Mouse (Mus musculus): ENCODE data around the gene Iscu. TPM values are rescaled to one million over a fixed set of nuclear protein-coding genes. Genes with fewer than 3 reads are reported as not detected.
"Not testable (repeated sequence)": the region's sequence is repeated elsewhere in the genome, so short reads cannot be mapped to it uniquely, and the experiment has no call there.

Gene Iscu
- polyA plus RNA-seq, 1 experiment = 16.5 TPM

- Histone ChIP-seq H3K4me1 (ENCODE audit: control insufficient read depth) (no peaks in the 10 kb centered on the region; the same call in 1 of the 2 replicates), H3K27me3 (ENCODE audit: control insufficient read depth) (peaks cover 28% of the 10 kb centered on the region), H3K36me3 (ENCODE audit: control insufficient read depth) (peaks cover 36% of the 10 kb centered on the region), H3K9me3 (ENCODE audit: control insufficient read depth, low read length) (peaks cover 6% of the 10 kb centered on the region), H3K4me3 (replicated peaks) (no peak overlapping the region)
- TF ChIP-seq TAL1 (IDR thresholded peaks at IDR 0.05; ENCODE audit: low read length) (no peak), GATA1 (IDR thresholded peaks at IDR 0.05; ENCODE audit: low read length) (no peak)
These were observed 7.7 kb downstream of the Iscu start for GRCm38 (mm10) chr5:113780082-113780752.

- H3K4me3 ChIP-seq (replicated peaks) = no peak overlapping the region
- H3K27me3 ChIP-seq (ENCODE audit: control insufficient read depth) = peaks cover 28% of the 10 kb centered on the region
- H3K4me1 ChIP-seq (ENCODE audit: control insufficient read depth) = no peaks in the 10 kb centered on the region; the same call in 1 of the 2 replicates
- H3K9me3 ChIP-seq (ENCODE audit: control insufficient read depth, low read length) = peaks cover 6% of the 10 kb centered on the region
- peaks cover 31% of the 10 kb centered on the region for H3K36me3 ChIP-seq (ENCODE audit: control insufficient read depth)
- TF ChIP-seq GATA1 (IDR thresholded peaks at IDR 0.05; ENCODE audit: low read length) = no peak
- TF ChIP-seq TAL1 (IDR thresholded peaks at IDR 0.05; ENCODE audit: low read length) = no peak
These were observed 8.2 kb downstream of the Iscu start for GRCm38 (mm10) chr5:113780763-113781162.

GRCm38 (mm10) chr5:113781254-113781653 is 8.7 kb downstream of the Iscu start:
- Histone ChIP-seq H3K4me1 (ENCODE audit: control insufficient read depth) (no peaks in the 10 kb centered on the region; the same call in 1 of the 2 replicates), H3K36me3 (ENCODE audit: control insufficient read depth) (peaks cover 26% of the 10 kb centered on the region), H3K4me3 (replicated peaks) (no peak overlapping the region), H3K27me3 (ENCODE audit: control insufficient read depth) (peaks cover 28% of the 10 kb centered on the region), H3K9me3 (ENCODE audit: control insufficient read depth, low read length) (peaks cover 6% of the 10 kb centered on the region)
- TF ChIP-seq TAL1 (IDR thresholded peaks at IDR 0.05; ENCODE audit: low read length) = no peak
- TF ChIP-seq GATA1 (IDR thresholded peaks at IDR 0.05; ENCODE audit: low read length) = no peak

GRCm38 (mm10) chr5:113781875-113782274 is 9.3 kb downstream of the Iscu start:
- H3K27me3 ChIP-seq (ENCODE audit: control insufficient read depth) = peaks cover 28% of the 10 kb centered on the region
- peaks cover 6% of the 10 kb centered on the region for H3K9me3 ChIP-seq (ENCODE audit: control insufficient read depth, low read length)
- peaks cover 19% of the 10 kb centered on the region for H3K36me3 ChIP-seq (ENCODE audit: control insufficient read depth)
- H3K4me1 ChIP-seq (ENCODE audit: control insufficient read depth) = no peaks in the 10 kb centered on the region; the same call in 1 of the 2 replicates
- no peak for TF ChIP-seq GATA1 (IDR thresholded peaks at IDR 0.05; ENCODE audit: low read length)
- TF ChIP-seq TAL1 (IDR thresholded peaks at IDR 0.05; ENCODE audit: low read length) = no peak; the same call in 2 of the 3 replicates
- no peak overlapping the region for H3K4me3 ChIP-seq (replicated peaks)

- H3K4me3 ChIP-seq (replicated peaks) = no peak overlapping the region
- H3K27me3 ChIP-seq (ENCODE audit: control insufficient read depth) = peaks cover 28% of the 10 kb centered on the region
- peaks cover 6% of the 10 kb centered on the region for H3K9me3 ChIP-seq (ENCODE audit: control insufficient read depth, low read length)
- no peak for TF ChIP-seq GATA1 (IDR thresholded peaks at IDR 0.05; ENCODE audit: low read length)
- TF ChIP-seq TAL1 (IDR thresholded peaks at IDR 0.05; ENCODE audit: low read length) = no peak
- no peaks in the 10 kb centered on the region; the same call in 1 of the 2 replicates for H3K4me1 ChIP-seq (ENCODE audit: control insufficient read depth)
- peaks cover 13% of the 10 kb centered on the region for H3K36me3 ChIP-seq (ENCODE audit: control insufficient read depth)
These were observed 10.1 kb downstream of the Iscu start for GRCm38 (mm10) chr5:113782624-113783023.

GRCm38 (mm10) chr5:113783581-113784001 is 11.0 kb downstream of the Iscu start:
- H3K4me1 ChIP-seq (ENCODE audit: control insufficient read depth) = no peaks in the 10 kb centered on the region; the same call in 1 of the 2 replicates
- TF ChIP-seq TAL1 (IDR thresholded peaks at IDR 0.05; ENCODE audit: low read length) (no peak), GATA1 (IDR thresholded peaks at IDR 0.05; ENCODE audit: low read length) (no peak)
- H3K9me3 ChIP-seq (ENCODE audit: control insufficient read depth, low read length) = peaks cover 6% of the 10 kb centered on the region
- H3K4me3 ChIP-seq (replicated peaks) = no peak overlapping the region
- H3K27me3 ChIP-seq (ENCODE audit: control insufficient read depth) = peaks cover 28% of the 10 kb centered on the region
- H3K36me3 ChIP-seq (ENCODE audit: control insufficient read depth) = peaks cover 4% of the 10 kb centered on the region

- H3K4me3 ChIP-seq (replicated peaks); H3K36me3 ChIP-seq (ENCODE audit: control insufficient read depth); H3K9me3 ChIP-seq (ENCODE audit: control insufficient read depth, low read length); H3K4me1 ChIP-seq (ENCODE audit: control insufficient read depth): not testable (repeated sequence)
- H3K27me3 ChIP-seq (ENCODE audit: control insufficient read depth) = peaks cover 28% of the 10 kb centered on the region
These were observed 11.6 kb downstream of the Iscu start for GRCm38 (mm10) chr5:113784104-113784503.

GRCm38 (mm10) chr5:113786985-113787384 is 14.4 kb downstream of the Iscu start:
- H3K4me1 ChIP-seq (ENCODE audit: control insufficient read depth) = peaks cover 4% of the 10 kb centered on the region
- H3K36me3 ChIP-seq (ENCODE audit: control insufficient read depth) = no peaks in the 10 kb centered on the region
- TF ChIP-seq GATA1 (IDR thresholded peaks at IDR 0.05; ENCODE audit: low read length) = no peak
- no peak for TF ChIP-seq TAL1 (IDR thresholded peaks at IDR 0.05; ENCODE audit: low read length)
- H3K9me3 ChIP-seq (ENCODE audit: control insufficient read depth, low read length) = peaks cover 6% of the 10 kb centered on the region
- H3K27me3 ChIP-seq (ENCODE audit: control insufficient read depth) = peaks cover 28% of the 10 kb centered on the region
- no peak overlapping the region for H3K4me3 ChIP-seq (replicated peaks)

GRCm38 (mm10) chr5:113788645-113789044 is 16.1 kb downstream of the Iscu start:
- H3K4me1 ChIP-seq (ENCODE audit: control insufficient read depth) = peaks cover 4% of the 10 kb centered on the region
- peaks cover 14% of the 10 kb centered on the region for H3K27me3 ChIP-seq (ENCODE audit: control insufficient read depth)
- no peak for TF ChIP-seq GATA1 (IDR thresholded peaks at IDR 0.05; ENCODE audit: low read length)
- no peak for TF ChIP-seq TAL1 (IDR thresholded peaks at IDR 0.05; ENCODE audit: low read length)
- H3K36me3 ChIP-seq (ENCODE audit: control insufficient read depth) = no peaks in the 10 kb centered on the region
- H3K4me3 ChIP-seq (replicated peaks) = no peak overlapping the region
- H3K9me3 ChIP-seq (ENCODE audit: control insufficient read depth, low read length) = peaks cover 6% of the 10 kb centered on the region
